Mouse (Mus musculus) lung, postnatal 25 days (tissue): ENCODE results near the gene Bend3.
A peak's percentile ranks its signal among the peaks of the same experiment; 100 is the strongest.

Source experiments
- DNase-seq: peaks from one replicate; pipeline ENCODE4 v3.0.0; 2022; ENCODE audit warnings: low spot score

Gene Bend3

GRCm38 (mm10) chr10:43478751-43479435, at the start of gene Bend3:
Gene Bend3 (plus strand): TSS chr10:43478831.
- DNase-seq, result peak; percentile 27

- DNase-seq, result no peak
These were observed 48.0 kb upstream of the Bend3 start for GRCm38 (mm10) chr10:43430606-43431005.

GRCm38 (mm10) chr10:43434326-43434725, 44.3 kb upstream of the Bend3 start:
- no peak for DNase-seq

- no peak for DNase-seq
These were observed 42.9 kb upstream of the Bend3 start for GRCm38 (mm10) chr10:43435757-43436156.

- peak; percentile 14 for DNase-seq
These were observed 39.1 kb upstream of the Bend3 start for GRCm38 (mm10) chr10:43439492-43439941.

GRCm38 (mm10) chr10:43440050-43440449, 38.6 kb upstream of the Bend3 start:
- no peak for DNase-seq

- no peak for DNase-seq
These were observed 37.5 kb upstream of the Bend3 start for GRCm38 (mm10) chr10:43440981-43441740.

- no peak for DNase-seq
These were observed 30.0 kb upstream of the Bend3 start for GRCm38 (mm10) chr10:43448656-43449055.

- peak; percentile 68 for DNase-seq
These were observed 26.6 kb upstream of the Bend3 start for GRCm38 (mm10) chr10:43451848-43452662.

GRCm38 (mm10) chr10:43452663-43452996, 26.0 kb upstream of the Bend3 start:
- no peak for DNase-seq

- DNase-seq, result no peak
These were observed 24.4 kb upstream of the Bend3 start for GRCm38 (mm10) chr10:43454219-43454618.

GRCm38 (mm10) chr10:43454671-43455070, 24.0 kb upstream of the Bend3 start:
- no peak for DNase-seq

- DNase-seq, result no peak
These were observed 15.8 kb upstream of the Bend3 start for GRCm38 (mm10) chr10:43462821-43463220.

GRCm38 (mm10) chr10:43463227-43463626, 15.4 kb upstream of the Bend3 start:
- DNase-seq, result no peak

- DNase-seq, result no peak
These were observed 12.4 kb upstream of the Bend3 start for GRCm38 (mm10) chr10:43466223-43466622.

GRCm38 (mm10) chr10:43467659-43468058, 11.0 kb upstream of the Bend3 start:
- no peak for DNase-seq

GRCm38 (mm10) chr10:43468293-43468692, 10.3 kb upstream of the Bend3 start:
- no peak for DNase-seq

- DNase-seq, result no peak
These were observed 3.3 kb upstream of the Bend3 start for GRCm38 (mm10) chr10:43475376-43475775.

- DNase-seq, result no peak
These were observed 1.2 kb upstream of the Bend3 start for GRCm38 (mm10) chr10:43477459-43477858.

GRCm38 (mm10) chr10:43477865-43478681, 558 bp upstream of the Bend3 start:
- peak; percentile 48 for DNase-seq

- peak; percentile 87 for DNase-seq
These were observed 966 bp downstream of the Bend3 start for GRCm38 (mm10) chr10:43479436-43480157.
